Mouse (Mus musculus): Measurements from ENCODE around the gene Epha5.

GRCm38 (mm10) chr5:84415961-84416821 is 991 bp downstream of the Epha5 start:
- no peak for TF ChIP-seq CTCF (IDR thresholded peaks at IDR 0.05; ENCODE audit: low read depth)
- no peak for TF ChIP-seq EP300 (optimal IDR thresholded peaks at IDR 0.05)

All from stomach, postnatal 0 days (tissue).